ENCODE assay signal across 10 mouse cellular contexts in the genomic region with DNA sequence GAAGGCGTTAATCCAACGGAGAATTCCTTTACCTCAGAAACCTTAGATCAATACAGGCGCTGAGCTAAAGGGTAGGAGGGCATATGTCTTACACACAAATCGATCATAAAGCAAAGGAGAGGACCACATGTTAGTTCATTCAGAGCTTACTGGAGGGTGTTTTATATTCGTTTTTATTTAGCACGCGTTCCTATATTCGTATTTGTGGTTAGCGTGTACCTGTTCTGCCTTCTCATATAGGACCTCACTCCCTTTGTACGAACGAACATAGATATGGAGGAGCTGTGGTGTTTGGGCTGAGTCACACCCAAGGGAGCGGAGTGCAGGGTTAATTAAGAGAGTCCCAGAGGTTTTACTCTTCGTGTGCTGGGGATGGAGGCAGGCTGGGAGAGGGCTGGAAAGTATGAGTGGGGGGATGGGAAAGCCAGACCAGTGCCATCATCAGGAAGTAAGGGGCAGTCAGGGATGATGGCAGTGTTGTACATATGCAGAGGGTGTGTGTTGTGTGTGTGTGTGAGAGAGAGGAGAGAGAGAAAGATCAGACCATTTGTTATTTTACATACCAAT. TPM values are rescaled to one million over a fixed set of nuclear protein-coding genes. Genes with fewer than 3 reads are reported as not detected.
A peak's percentile ranks its signal among the peaks of the same experiment; 100 is the strongest.
DNase-seq lines count a peak whose midpoint lies in the region; ATAC-seq lines count a peak whose summit lies in the region.
"Had no signal": no experiment of that assay in that cellular context is flagged by ENCODE, and none has a peak within 500 bp of the region (broad histone marks: within the 10 kb centered on the region; RNA-seq: fewer than 3 reads in every experiment).

No protein-coding gene starts in this region.

- H3K27me3 ChIP-seq in heart, embryonic 15.5 days, result no peaks in the 10 kb centered on the region
- H3K27me3 ChIP-seq in hindbrain, embryonic 13.5 days, result no peaks in the 10 kb centered on the region
- H3K27me3 ChIP-seq in midbrain, embryonic 15.5 days (replicated peaks), result no peaks in the 10 kb centered on the region
- H3K27me3 ChIP-seq: embryonic facial prominence, embryonic 12.5 days had no signal

- ATAC-seq in heart, embryonic 15.5 days (replicated peaks; ENCODE audit: insufficient number of reproducible peaks, insufficient read depth, low FRiP score, low read depth), result peak; percentile 23; the same call in 1 of the 2 replicates
- peak; percentile 59; the same call in 1 of the 2 replicates for ATAC-seq in hindbrain, embryonic 13.5 days (ENCODE audit: low FRiP score)
- peak; percentile 74 for ATAC-seq in midbrain, embryonic 15.5 days (replicated peaks)

- no peak overlapping the region for H3K9ac ChIP-seq in heart, embryonic 15.5 days
- H3K9ac ChIP-seq in hindbrain, embryonic 13.5 days, result 0 out of 2 replicates have a peak overlapping the region, but pooled peaks have one; percentile 31
- 0 out of 2 replicates have a peak overlapping the region, but pooled peaks have one; percentile 1 for H3K9ac ChIP-seq in midbrain, embryonic 15.5 days
- H3K9ac ChIP-seq: embryonic facial prominence, embryonic 12.5 days had no signal

- peak overlapping the region; percentile 4; the same call in 1 of the 2 replicates for H3K4me3 ChIP-seq in heart, embryonic 15.5 days
- no peak overlapping the region for H3K4me3 ChIP-seq in hindbrain, embryonic 13.5 days
- H3K4me3 ChIP-seq in midbrain, embryonic 15.5 days, result 0 out of 2 replicates have a peak overlapping the region, but pooled peaks have one; percentile 12
- H3K4me3 ChIP-seq: embryonic facial prominence, embryonic 12.5 days had no signal

- H3K4me2 ChIP-seq in heart, embryonic 15.5 days, result peak overlapping the region; percentile 35
- H3K4me2 ChIP-seq in hindbrain, embryonic 13.5 days, result peak overlapping the region; percentile 23
- H3K4me2 ChIP-seq in midbrain, embryonic 15.5 days, result peak overlapping the region; percentile 30
- H3K4me2 ChIP-seq: embryonic facial prominence, embryonic 12.5 days had no signal

- no peak overlapping the region; the same call in 1 of the 2 replicates for H3K27ac ChIP-seq in heart, embryonic 15.5 days
- H3K27ac ChIP-seq in hindbrain, embryonic 13.5 days, result peak overlapping the region; percentile 55
- peak overlapping the region; percentile 76 for H3K27ac ChIP-seq in midbrain, embryonic 15.5 days

- no peaks in the 10 kb centered on the region for H3K36me3 ChIP-seq in heart, embryonic 15.5 days
- no peaks in the 10 kb centered on the region for H3K36me3 ChIP-seq in hindbrain, embryonic 13.5 days
- no peaks in the 10 kb centered on the region for H3K36me3 ChIP-seq in midbrain, embryonic 15.5 days (replicated peaks)
- H3K36me3 ChIP-seq: embryonic facial prominence, embryonic 12.5 days had no signal

- peaks cover 30% of the 10 kb centered on the region for H3K4me1 ChIP-seq in heart, embryonic 15.5 days (replicated peaks)
- peaks cover 22% of the 10 kb centered on the region for H3K4me1 ChIP-seq in hindbrain, embryonic 13.5 days (replicated peaks)
- peaks cover 31% of the 10 kb centered on the region for H3K4me1 ChIP-seq in midbrain, embryonic 15.5 days

- no peaks in the 10 kb centered on the region for H3K9me3 ChIP-seq in heart, embryonic 15.5 days (replicated peaks)
- no peaks in the 10 kb centered on the region for H3K9me3 ChIP-seq in hindbrain, embryonic 13.5 days
- no peaks in the 10 kb centered on the region for H3K9me3 ChIP-seq in midbrain, embryonic 15.5 days
- H3K9me3 ChIP-seq: embryonic facial prominence, embryonic 12.5 days had no signal

- no peak for DNase-seq in heart, adult 18-20 months
- DNase-seq in Muller cell, postnatal 12 days (ENCODE audit: inconsistent ontology term), result peak; percentile 58
- no peak for DNase-seq in ovary, postnatal 10 days (ENCODE audit: low spot score)
- no peak for DNase-seq in urinary bladder, postnatal 36 days (ENCODE audit: low spot score in 2 of 2)
- no peak for DNase-seq in frontal cortex, postnatal 25 days (ENCODE audit: low spot score in 2 of 2)
- DNase-seq: thymus, adult 2 months had no signal

- WGBS in heart, embryonic 15.5 days, result 61% methylated on average over 13 of the region's 13 CpGs
- WGBS in hindbrain, embryonic 13.5 days, result 68% methylated on average over 13 of the region's 13 CpGs
- WGBS in midbrain, embryonic 15.5 days, result 52% methylated on average over 13 of the region's 13 CpGs

RNA-seq across cellular contexts. Expression of a gene that starts 23.5 kb away (rescaled TPM):
- 5.0 and 5.8 TPM in 2 replicates for polyA plus RNA-seq in heart, embryonic 15.5 days (2015; fragmentation: Nextera tagmentation; extraction: Ambion mirVana)
- total RNA-seq in heart, adult 18-20 months (2021), result 1 to 10 TPM in 1 of 2 experiments, under 1 TPM in 1; 0.89 to 1.2 TPM
- polyA plus RNA-seq in hindbrain, embryonic 13.5 days (2015; fragmentation: Nextera tagmentation; extraction: Ambion mirVana), result 12.2 and 12.3 TPM in 2 replicates
- polyA plus RNA-seq in midbrain, embryonic 15.5 days (2015; fragmentation: Nextera tagmentation; extraction: Ambion mirVana), result 12.7 and 15.2 TPM in 2 replicates

Comparison
In these comparisons a context has a peak if more than half of its experiments do, and no peak if none do; other contexts are left out.
1. ATAC-seq: peak in every context shown above with its lines; median percentile 74 in midbrain, embryonic 15.5 days; 59 in hindbrain, embryonic 13.5 days; 23 in heart, embryonic 15.5 days.